Mouse (Mus musculus) intestine, embryonic 16.5 days (tissue): ENCODE data around the gene Cryba4. TPM values are rescaled to one million over a fixed set of nuclear protein-coding genes. Genes with fewer than 3 reads are reported as not detected.

Experiments used
- ATAC-seq: fragments of 200-750 bp; cut with Nextera tagmentation; 2 replicates; pipeline ENCODE4 v1.8.0; 2017; ENCODE audit warnings: moderate TSS enrichment, moderate library complexity
- H3K27ac ChIP-seq: fragments of 300-500 bp; sonication (generic); 2 replicates; pipeline ENCODE4 v1.5.1; 2014; ENCODE audit warnings: mild to moderate bottlenecking, low read length
- H3K27me3 ChIP-seq: fragments of 300-500 bp; sonication (generic); replicated peaks from 2 replicates; pipeline ENCODE4 v1.6.1; 2014; ENCODE audit warnings: low read length, control low read depth, mixed read lengths; ENCODE audit not compliant: control insufficient read depth, insufficient read depth
- H3K36me3 ChIP-seq: fragments of 300-500 bp; sonication (generic); 2 replicates; pipeline ENCODE4 v1.6.1; 2014; ENCODE audit warnings: low read length, control low read depth; ENCODE audit not compliant: control insufficient read depth, insufficient read depth
- H3K4me1 ChIP-seq: fragments of 300-500 bp; sonication (generic); 2 replicates; pipeline ENCODE4 v1.6.1; 2014; ENCODE audit warnings: low read length, control low read depth, mixed read lengths; ENCODE audit not compliant: control insufficient read depth, insufficient read depth
- H3K4me2 ChIP-seq: fragments of 300-500 bp; sonication (generic); 2 replicates; pipeline ENCODE4 v1.6.1; 2014; ENCODE audit warnings: low read depth, low read length, control low read depth
- H3K4me3 ChIP-seq: fragments of 300-500 bp; sonication (generic); 2 replicates; pipeline ENCODE4 v1.5.1; 2014; ENCODE audit warnings: mild to moderate bottlenecking, low read length
- H3K9ac ChIP-seq: fragments of 300-500 bp; sonication (generic); 2 replicates; pipeline ENCODE4 v1.6.1; 2014; ENCODE audit warnings: low read depth, low read length
- H3K9me3 ChIP-seq: fragments of 300-500 bp; sonication (generic); 2 replicates; pipeline ENCODE4 v1.6.1; 2016; ENCODE audit warnings: low read length, control low read depth; ENCODE audit not compliant: control insufficient read depth
- WGBS: fragments of 180-500 bp; shearing (Covaris S2); extraction: QIAGEN DNeasy Blood & Tissue Kit; methylation state at CpG from one replicate; pipeline ENCODE4 v1.1.7; 2014; 5-methylcytosine and 5-hydroxymethylcytosine counted together
- polyA plus RNA-seq: library from polyadenylated mRNA; unstranded; fragments of >200 nt; fragmentation: Nextera tagmentation; extraction: Ambion mirVana; gene quantifications from 2 replicates; pipeline ENCODE4 v1.2.1, GENCODE M21; 2015

The Cryba4 gene
- polyA plus RNA-seq, 1 experiment from 2014 or later: 1.5 TPM

DNA sequence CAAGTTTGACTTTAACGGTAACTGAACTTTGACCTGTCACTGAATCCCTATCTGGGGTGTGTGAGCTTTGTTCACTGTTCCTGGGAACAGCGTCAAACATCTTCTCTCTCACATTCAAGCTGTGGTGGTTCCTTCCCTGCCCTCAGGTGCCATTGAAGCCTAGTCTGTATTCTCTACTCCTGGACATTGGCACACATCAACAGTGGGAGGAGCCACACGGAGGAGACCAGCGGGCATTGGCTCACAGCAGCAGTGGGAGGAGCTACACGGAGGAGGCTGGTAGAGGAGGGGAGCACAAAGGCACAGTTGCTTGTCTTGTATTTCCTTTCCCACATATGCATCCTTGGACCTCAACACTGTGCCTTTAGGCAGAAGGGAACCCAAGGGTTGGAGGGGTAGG, 9.3 kb downstream of the Cryba4 start:
- Histone ChIP-seq H3K27ac (no peak overlapping the region), H3K36me3 (no peaks in the 10 kb centered on the region), H3K27me3 (no peaks in the 10 kb centered on the region), H3K4me3 (no peak overlapping the region), H3K4me1 (peaks cover 7% of the 10 kb centered on the region; the same call in 1 of the 2 replicates), H3K9ac (no peak overlapping the region), H3K9me3 (no peaks in the 10 kb centered on the region), H3K4me2 (no peak overlapping the region)
- 51% methylated on average over 5 of the region's 5 CpGs for WGBS
- ATAC-seq: 0 out of 2 replicates have a peak, but pooled peaks have one; percentile 44

DNA sequence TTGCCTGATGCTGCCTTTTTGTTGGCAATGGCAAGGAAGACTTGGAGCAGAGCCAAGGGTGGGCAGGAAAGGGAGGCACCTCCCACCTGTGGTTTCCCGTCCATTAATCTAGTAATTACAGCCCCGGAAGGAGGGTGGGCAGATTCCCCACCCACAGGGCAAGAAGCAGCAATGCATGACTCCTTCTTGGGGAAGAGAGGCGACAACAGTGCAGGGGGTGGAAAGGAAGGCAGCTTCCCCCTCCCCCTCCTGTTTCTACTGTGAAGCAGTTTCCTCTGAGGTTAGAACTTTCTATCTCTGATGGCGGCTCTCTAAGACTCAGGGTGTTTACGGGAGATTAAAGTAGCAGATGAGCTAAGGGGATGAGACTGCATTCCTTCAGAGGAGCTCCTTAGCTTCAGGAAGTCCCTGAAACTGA, 9.9 kb downstream of the Cryba4 start:
- peaks cover 13% of the 10 kb centered on the region; the same call in 1 of the 2 replicates for H3K4me1 ChIP-seq
- WGBS: 61% methylated on average over 5 of the region's 5 CpGs
- no peaks in the 10 kb centered on the region for H3K36me3 ChIP-seq
- H3K27me3 ChIP-seq: no peaks in the 10 kb centered on the region
- H3K9me3 ChIP-seq: no peaks in the 10 kb centered on the region
- H3K27ac ChIP-seq: no peak overlapping the region
- no peak overlapping the region for H3K4me2 ChIP-seq
- no peak for ATAC-seq
- no peak overlapping the region for H3K4me3 ChIP-seq
- no peak overlapping the region for H3K9ac ChIP-seq

DNA sequence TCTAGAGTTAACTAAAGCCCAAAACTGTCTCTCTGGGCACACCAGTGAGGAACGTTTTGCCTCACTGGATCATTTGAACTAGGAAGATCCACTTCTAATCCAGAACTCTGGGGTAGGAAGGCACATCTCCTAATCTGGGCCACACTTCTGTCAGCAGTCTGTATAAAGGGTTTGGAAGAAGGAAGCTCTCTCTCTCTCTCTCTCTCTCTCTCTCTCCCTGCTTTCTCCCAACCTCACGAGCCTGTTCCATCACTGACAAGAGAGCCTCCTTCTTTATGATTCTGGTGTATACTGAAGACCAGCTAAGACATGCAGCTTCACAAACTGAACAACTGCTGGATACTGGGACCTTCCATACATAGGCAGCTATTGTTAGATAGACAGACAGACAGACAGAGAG, 10.5 kb downstream of the Cryba4 start:
- WGBS: 80% methylated on average over 2 of the region's 2 CpGs
- H3K36me3 ChIP-seq: no peaks in the 10 kb centered on the region
- no peak overlapping the region for H3K9ac ChIP-seq
- no peak for ATAC-seq
- H3K27ac ChIP-seq: no peak overlapping the region
- peaks cover 18% of the 10 kb centered on the region; the same call in 1 of the 2 replicates for H3K4me1 ChIP-seq
- no peak overlapping the region for H3K4me3 ChIP-seq
- no peak overlapping the region for H3K4me2 ChIP-seq
- H3K9me3 ChIP-seq: no peaks in the 10 kb centered on the region
- no peaks in the 10 kb centered on the region for H3K27me3 ChIP-seq

DNA sequence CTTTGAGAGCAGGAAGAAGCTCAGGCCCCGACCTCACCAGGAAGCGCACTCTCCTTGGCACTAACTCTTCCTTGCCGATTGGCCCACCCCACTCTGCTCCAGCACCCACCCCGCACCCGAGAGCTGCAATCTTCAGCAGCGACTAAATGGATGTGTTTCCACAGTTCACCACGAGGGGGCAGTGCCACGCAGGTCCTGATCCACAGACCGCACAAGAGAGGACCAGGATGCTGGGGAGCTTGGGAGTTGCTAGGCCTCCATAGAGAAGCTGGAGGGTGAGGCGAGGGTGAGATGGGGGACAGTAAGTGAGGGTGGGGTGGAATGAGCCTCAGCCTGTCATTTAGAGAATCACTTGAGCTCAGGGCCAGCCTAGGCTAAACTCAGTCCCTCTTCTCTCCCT, 11.6 kb downstream of the Cryba4 start:
- H3K9ac ChIP-seq: no peak overlapping the region
- peak overlapping the region; percentile 17; the same call in 1 of the 2 replicates for H3K4me3 ChIP-seq
- WGBS: 3% methylated on average over 10 of the region's 10 CpGs
- no peaks in the 10 kb centered on the region for H3K36me3 ChIP-seq
- no peak overlapping the region for H3K4me2 ChIP-seq
- no peaks in the 10 kb centered on the region for H3K9me3 ChIP-seq
- peak; percentile 29 for ATAC-seq
- H3K27me3 ChIP-seq: no peaks in the 10 kb centered on the region
- H3K27ac ChIP-seq: no peak overlapping the region
- H3K4me1 ChIP-seq: peaks cover 18% of the 10 kb centered on the region; the same call in 1 of the 2 replicates

DNA sequence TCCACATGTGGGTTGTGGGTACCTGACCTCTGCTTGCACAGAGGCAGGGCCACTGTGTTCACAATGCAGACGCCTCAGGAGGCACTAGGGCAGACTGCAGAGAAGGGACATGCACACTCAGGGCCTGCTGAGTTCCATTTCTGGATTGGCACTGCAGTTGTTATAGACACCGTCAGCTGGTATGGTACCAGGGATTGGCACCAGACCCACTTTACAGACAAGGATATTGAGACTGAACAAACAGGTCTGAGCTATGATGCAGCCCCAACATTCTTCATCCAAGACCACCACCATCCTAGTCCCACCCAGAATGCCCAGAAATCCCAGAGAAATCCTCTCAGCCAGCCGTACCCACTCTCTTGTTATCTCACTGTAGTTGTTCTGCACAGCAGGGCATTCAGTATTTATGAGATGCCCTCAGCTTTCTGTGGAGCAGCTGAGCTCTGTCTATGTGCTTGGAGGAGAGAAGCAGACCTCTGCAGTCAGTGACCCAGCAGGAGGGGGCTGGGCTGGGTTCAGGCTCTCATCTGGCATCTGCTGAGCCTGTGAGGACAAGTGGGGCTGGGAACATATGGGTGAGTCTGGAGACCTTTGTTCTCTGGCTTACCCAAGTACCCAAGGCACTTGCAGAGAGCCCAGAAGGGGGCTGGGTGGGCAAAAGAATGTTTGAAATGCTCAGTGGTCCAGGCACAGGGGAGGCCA, 13.4 kb downstream of the Cryba4 start:
- 66% methylated on average over 3 of the region's 3 CpGs for WGBS
- ATAC-seq: no peak

DNA sequence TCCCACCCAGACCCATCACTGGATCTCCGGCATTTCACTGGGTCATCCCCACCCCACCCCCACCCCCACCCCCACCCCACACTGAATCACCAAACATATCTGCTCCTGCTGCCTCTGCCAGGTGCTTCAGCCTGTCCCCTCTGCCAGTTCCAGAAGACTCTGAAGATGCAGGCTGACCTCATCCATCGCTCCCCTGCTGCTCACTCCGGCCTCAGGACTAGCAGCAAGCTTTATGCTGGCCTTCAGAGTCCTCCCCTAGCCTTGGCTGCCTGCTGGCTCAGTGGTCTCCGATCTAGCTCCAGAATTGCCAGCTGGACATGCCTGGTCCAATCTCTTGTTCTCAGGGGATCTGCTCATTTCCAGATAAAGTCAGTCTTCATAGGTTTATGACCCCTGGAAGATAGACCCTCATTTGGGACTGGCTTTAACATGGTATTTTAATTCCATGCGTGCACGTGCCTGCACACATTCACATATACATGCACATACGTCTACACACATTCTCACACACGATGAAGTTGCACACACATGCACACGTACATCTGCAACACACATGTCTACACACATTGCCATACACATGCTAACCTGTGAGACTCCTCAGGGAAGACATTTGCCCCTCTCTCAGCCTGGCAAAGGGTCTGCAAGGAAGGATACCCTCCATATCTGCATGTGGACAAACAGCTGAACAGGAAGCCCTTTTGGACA, 14.3 kb downstream of the Cryba4 start:
- no peak for ATAC-seq
- Histone ChIP-seq H3K9ac (0 out of 2 replicates have a peak overlapping the region, but pooled peaks have one; percentile 41), H3K36me3 (no peaks in the 10 kb centered on the region), H3K27me3 (no peaks in the 10 kb centered on the region), H3K9me3 (no peaks in the 10 kb centered on the region), H3K4me1 (peaks cover 18% of the 10 kb centered on the region; the same call in 1 of the 2 replicates), H3K4me3 (no peak overlapping the region), H3K27ac (0 out of 2 replicates have a peak overlapping the region, but pooled peaks have one; percentile 36), H3K4me2 (peak overlapping the region; percentile 19; the same call in 1 of the 2 replicates)
- 49% methylated on average over 9 of the region's 9 CpGs for WGBS

More for the DNA sequence above, 13.4 kb downstream of the Cryba4 start:
- no peaks in the 10 kb centered on the region for H3K9me3 ChIP-seq
- peaks cover 18% of the 10 kb centered on the region; the same call in 1 of the 2 replicates for H3K4me1 ChIP-seq
- H3K27me3 ChIP-seq: no peaks in the 10 kb centered on the region
- no peaks in the 10 kb centered on the region for H3K36me3 ChIP-seq
- no peak overlapping the region; the same call in 1 of the 2 replicates for H3K27ac ChIP-seq
- H3K4me3 ChIP-seq: no peak overlapping the region
- H3K9ac ChIP-seq: no peak overlapping the region
- H3K4me2 ChIP-seq: no peak overlapping the region

DNA sequence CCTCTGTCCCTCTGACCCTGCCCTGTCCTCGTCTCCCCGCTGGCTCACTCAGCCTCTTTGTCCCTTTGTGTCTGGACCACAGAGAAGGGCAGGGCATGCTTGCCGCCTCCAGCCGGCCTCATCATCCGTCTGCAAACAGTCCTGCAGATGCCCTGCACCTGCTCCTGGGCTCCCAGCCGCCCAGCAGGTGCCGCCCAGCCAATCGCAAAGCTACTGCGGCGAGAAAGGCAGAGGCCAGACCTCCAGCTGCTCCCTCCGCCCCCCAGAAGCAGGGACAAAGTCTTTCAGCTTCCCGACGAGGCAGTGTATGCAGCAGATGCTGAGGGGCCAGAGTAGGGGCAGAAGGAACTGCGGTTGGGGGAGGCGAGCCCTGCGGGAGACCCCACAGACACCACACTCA, 14.9 kb downstream of the Cryba4 start:
- Histone ChIP-seq H3K4me1 (peaks cover 18% of the 10 kb centered on the region; the same call in 1 of the 2 replicates), H3K27ac (peak overlapping the region; percentile 72), H3K27me3 (no peaks in the 10 kb centered on the region), H3K4me3 (no peak overlapping the region), H3K4me2 (peak overlapping the region; percentile 19), H3K9ac (peak overlapping the region; percentile 41; the same call in 1 of the 2 replicates), H3K9me3 (no peaks in the 10 kb centered on the region), H3K36me3 (no peaks in the 10 kb centered on the region)
- WGBS: 3% methylated on average over 16 of the region's 16 CpGs
- peak; percentile 85 for ATAC-seq

DNA sequence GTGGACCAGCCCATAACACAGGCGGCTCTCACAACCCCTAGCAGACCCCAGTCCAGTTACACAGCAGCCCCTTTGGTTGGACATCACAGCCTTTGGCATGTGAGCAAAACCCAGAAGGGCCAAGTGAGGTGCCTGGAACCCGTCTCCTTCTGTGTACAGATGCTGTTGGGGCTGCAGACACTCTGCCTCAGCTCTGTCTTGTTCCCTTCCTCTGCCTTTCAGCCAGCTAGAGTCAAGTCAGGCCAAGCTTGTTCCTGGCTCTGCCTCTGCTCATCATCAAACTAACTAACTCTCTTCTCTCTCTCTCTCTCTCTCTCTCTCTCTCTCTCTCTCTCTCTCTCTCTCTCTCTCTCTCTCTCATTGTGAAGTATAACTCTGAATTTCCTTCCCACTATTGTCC, 15.7 kb downstream of the Cryba4 start:
- H3K27ac ChIP-seq: peak overlapping the region; percentile 72
- WGBS: 53% methylated on average over 2 of the region's 2 CpGs

DNA sequence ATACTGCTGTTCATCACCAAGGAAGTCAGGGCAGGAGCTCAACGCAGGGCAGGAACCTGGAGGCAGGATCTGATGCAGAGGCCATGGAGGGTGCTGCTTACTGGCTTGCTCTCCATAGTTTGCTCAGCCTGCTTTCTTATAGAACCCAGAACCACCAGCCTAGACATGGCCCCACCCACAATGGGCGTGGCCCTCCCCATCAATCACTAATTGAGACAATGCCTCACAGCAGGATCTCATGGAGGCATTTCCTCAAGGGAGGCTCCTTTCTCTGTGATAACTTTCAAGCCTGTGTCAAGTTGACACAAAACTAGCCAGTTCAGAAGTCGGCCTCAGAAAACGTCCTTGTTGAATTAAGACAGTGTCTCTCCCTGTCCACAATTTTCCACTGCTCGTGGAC, 16.5 kb downstream of the Cryba4 start:
- Histone ChIP-seq H3K4me2 (no peak overlapping the region), H3K9ac (no peak overlapping the region)
- ATAC-seq: no peak

More for the DNA sequence above, 15.7 kb downstream of the Cryba4 start:
- H3K9me3 ChIP-seq: no peaks in the 10 kb centered on the region
- no peak overlapping the region for H3K4me3 ChIP-seq
- peaks cover 18% of the 10 kb centered on the region; the same call in 1 of the 2 replicates for H3K4me1 ChIP-seq
- no peak for ATAC-seq
- no peak overlapping the region for H3K9ac ChIP-seq
- H3K36me3 ChIP-seq: no peaks in the 10 kb centered on the region
- no peak overlapping the region for H3K4me2 ChIP-seq
- H3K27me3 ChIP-seq: no peaks in the 10 kb centered on the region

More for the DNA sequence above, 16.5 kb downstream of the Cryba4 start:
- Histone ChIP-seq H3K27me3 (no peaks in the 10 kb centered on the region), H3K27ac (no peak overlapping the region), H3K36me3 (no peaks in the 10 kb centered on the region), H3K4me1 (peaks cover 18% of the 10 kb centered on the region; the same call in 1 of the 2 replicates), H3K9me3 (no peaks in the 10 kb centered on the region), H3K4me3 (no peak overlapping the region)
- 74% methylated on average over 5 of the region's 5 CpGs for WGBS
